Mouse (Mus musculus) frontal cortex, adult 2 months (tissue): ENCODE measurements around the gene Susd3. TPM values are rescaled to one million over a fixed set of nuclear protein-coding genes. Genes with fewer than 3 reads are reported as not detected.
A peak's percentile ranks its signal among the peaks of the same experiment; 100 is the strongest.

Experiments
- DNase-seq, 2 experiments: peaks; one replicate each; pipeline ENCODE4 v3.0.0; 2022; ENCODE audit warnings: low spot score in 1 of 2; ENCODE audit errors: extremely low spot score in 1 of 2
- polyA plus RNA-seq: library from polyadenylated mRNA; depleted of rRNA; stranded (reverse); fragments of >200 nt; gene quantifications from 2 replicates; pipeline ENCODE4 v1.2.3, GENCODE M21; 2012

Gene Susd3
- polyA plus RNA-seq, 1 experiment, result 3.2 TPM

- DNase-seq, result no peak
Measured at GRCm38 (mm10) chr13:49247232-49247739, 1.2 kb downstream of the Susd3 start.

DNA sequence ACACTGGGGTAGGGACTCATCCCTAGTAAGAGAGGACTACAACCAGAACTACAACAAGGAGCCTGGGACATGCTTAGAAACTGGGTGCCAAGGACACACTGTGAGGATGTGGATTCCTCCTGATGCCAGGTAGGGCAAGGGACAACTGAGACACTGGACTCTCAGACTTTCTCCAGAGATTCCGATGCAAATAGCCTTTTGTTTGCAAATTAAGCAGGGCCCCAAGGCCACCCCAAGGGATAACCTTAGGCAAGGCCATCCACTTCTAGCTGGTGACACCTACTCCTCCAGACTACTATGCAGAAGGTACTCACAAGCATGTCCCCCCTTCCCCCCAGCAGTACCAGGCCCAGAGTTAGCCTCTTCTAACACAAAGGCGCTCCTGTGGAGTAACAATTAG is 1.9 kb downstream of the Susd3 start:
- DNase-seq, result no peak

GRCm38 (mm10) chr13:49246011-49246410 is 2.5 kb downstream of the Susd3 start:
- no peak for DNase-seq

DNA sequence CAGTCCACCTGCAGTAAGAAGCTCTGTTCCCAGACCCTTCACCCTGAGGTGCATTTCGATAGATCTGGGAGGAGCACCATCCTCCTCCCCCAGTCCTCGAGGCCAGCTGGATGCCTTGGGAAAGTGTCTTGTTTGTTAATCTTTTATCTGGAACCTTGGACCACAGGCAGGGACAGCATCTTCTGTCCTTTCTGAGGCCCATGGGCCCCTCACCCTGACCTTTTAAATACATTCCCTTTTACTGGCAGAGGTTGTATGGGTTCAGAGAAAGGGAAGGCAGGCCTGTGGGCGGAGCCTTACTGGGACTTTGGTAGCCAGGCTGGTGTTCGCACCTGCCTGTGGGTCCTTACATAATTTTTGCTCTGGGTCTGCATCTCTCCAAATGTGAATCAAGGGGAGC is 3.3 kb downstream of the Susd3 start:
- no peak for DNase-seq

DNA sequence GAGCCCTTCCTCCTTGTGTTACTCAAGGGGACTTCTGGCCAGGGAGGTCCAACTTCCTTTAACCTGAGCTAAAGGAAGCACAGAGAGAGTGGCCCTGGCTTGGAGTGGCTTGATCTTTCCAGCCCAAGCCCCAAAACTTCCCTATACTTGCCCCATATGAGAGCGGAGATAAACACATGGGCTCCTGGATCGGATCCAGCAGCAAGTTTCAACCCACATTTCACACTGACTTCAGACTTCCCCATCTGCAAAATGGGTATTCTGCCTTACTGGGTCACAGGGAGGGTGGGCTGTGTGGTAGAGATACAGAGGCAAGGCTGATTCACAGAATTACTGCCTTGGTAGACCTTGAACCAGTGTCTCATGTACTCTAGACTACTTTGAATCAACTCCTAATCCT is 5.0 kb downstream of the Susd3 start:
- DNase-seq, result no peak

DNA sequence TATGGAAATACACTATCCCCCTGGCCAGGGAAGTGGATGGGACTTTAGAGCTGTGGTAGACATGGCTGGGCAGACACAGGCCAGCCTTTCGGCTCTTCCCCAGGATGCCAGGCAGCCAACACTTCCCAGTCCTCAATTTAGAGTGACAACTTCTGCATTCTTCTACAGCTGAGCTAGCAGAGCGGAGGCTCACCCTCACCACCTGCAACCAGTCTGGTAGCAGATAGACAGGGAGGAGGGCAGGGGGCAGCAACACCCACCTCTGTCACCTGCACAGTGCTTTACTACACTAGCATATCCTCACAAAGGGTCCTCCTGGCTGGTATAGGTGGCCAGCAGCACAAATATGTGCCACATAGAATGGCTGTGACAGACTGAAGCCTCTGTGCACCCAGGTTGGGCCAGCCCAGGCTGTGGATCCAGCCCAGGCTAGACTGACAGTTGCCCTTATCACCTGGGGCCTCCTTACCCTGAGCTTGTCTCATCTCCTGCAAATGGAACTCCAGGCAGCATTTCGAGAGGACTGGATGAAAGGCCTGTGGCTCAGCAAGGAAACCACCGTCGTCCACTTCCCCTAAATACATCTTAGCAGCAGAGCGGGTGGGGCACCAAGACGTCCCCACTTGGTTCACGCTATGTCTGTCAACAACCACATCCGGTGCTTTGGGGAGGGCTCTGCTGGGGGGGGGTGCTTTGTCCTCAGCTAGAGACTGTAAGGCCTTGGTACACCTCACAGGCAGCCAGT is 6.0 kb downstream of the Susd3 start:
- no peak for DNase-seq

- DNase-seq, result no peak
Measured at GRCm38 (mm10) chr13:49238737-49239136, 9.8 kb downstream of the Susd3 start.

GRCm38 (mm10) chr13:49237617-49238016 is 10.9 kb downstream of the Susd3 start:
- no peak for DNase-seq

DNA sequence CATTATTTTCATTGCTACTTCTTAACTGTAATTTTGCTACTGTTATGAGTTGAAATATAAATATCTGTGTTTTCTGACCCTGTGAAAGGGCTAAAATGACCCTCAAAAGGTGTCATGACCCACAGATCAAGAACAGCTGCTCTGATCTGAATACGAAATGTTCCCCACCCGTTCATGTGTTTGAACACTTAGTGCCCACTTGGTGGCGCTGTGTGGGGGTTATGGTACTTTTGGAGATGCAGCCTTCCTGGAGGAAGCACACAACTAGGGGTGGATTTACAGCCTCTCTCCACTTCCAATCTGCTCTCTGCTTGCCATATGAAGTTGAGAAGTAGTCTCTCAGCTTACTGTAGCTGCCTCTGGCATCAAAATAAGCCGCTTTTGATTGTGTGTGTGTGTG is 13.8 kb downstream of the Susd3 start:
- no peak for DNase-seq

DNA sequence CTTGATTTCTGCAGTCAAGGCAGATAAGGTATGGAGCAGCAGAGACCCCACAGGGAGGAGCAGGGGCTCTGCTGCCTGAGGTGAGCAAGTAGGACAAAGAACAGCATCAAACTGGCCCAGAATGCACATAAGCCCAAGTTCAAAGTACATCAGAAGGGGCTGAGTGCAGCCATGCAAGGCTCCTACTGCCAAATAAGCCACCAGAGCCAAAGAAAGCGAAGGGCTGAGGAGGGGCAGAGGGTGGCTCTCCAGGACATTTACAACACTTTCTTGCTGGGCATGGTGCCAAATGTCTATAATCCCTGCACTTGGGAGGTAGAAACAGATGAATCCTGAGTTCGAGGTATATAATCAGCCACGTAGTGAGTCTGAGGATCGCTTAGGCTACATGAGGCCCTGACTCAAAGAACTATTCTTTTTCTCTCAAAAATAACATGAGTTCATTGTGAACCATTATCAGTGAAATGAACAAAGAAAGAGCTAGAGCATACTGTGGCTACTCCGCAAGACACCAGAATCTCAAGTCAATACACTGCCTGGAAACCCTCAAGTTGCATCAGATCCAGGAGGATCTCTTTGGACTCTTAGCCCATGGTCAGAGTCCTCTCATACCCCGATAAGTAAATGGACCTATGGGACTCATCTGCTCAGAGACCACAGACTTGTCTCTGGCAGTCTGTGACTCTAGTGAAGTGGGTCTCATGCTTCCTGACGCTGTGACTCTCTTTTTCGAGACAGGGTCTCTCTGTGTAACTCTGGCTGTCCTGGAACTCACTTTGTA is 14.5 kb downstream of the Susd3 start:
- no peak for DNase-seq

DNA sequence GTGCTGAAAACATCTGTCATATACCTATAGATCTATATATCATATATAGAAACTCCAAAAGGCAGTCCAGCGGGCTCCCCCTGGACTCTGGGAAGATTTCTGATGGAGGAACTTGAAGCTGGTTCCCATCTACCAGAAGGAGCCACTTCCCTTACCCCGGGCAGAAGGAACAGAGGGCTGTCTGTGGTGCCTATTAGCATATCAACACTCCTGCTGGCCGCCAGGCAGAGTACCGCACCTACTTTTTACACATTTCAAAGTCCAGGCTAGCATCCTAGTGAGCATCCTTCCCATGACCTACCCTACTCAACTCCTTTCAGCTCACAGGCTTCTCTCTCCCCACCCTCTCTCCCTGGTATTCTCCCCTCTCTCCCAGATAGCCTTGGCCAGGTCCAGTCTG is 22.9 kb downstream of the Susd3 start:
- no peak for DNase-seq

GRCm38 (mm10) chr13:49225159-49225558 is 23.3 kb downstream of the Susd3 start:
- no peak for DNase-seq

DNA sequence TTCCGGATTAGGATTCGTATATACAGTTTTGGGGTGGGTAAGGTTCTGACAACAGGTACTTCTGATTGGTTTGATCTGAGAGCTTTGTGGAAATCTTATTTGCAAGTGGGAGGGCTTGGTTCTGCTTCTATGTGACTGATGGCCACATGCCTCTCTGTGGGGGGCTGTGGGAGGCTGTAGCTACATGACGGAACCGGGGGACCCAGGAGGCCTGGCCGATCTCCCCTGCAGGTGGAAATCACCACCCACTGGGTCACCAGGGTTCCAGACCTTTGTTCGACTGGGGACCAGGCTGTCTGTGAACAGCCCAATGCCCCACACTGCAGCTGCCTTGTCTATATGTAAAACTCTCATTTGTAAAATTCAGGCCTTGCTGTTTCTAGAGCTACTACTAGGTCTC is 23.8 kb downstream of the Susd3 start:
- DNase-seq, result no peak

DNA sequence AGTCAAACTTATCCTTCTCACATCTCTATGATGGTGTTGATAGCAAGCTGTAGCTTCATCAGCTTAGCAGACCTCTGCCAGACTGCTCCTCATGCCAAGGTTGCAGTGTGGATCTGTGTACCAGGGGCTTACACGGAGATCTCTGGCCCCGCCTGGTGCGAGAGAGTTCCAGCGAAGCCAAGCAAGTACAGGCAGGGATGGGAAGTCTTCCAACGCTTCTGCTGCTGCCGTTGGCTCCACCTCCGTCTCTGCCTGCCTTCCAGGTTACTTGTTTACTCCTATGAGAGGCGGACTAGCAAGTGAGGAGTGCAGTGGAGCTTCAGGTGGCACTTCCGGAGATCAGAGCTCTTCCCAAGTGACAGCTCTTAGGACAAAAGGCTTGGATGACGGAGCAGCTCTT is 24.2 kb downstream of the Susd3 start:
- DNase-seq, result no peak

GRCm38 (mm10) chr13:49220912-49221311 is 27.6 kb downstream of the Susd3 start:
- DNase-seq, result no peak

- DNase-seq, result no peak
Measured at GRCm38 (mm10) chr13:49219367-49219766, 29.1 kb downstream of the Susd3 start.

DNA sequence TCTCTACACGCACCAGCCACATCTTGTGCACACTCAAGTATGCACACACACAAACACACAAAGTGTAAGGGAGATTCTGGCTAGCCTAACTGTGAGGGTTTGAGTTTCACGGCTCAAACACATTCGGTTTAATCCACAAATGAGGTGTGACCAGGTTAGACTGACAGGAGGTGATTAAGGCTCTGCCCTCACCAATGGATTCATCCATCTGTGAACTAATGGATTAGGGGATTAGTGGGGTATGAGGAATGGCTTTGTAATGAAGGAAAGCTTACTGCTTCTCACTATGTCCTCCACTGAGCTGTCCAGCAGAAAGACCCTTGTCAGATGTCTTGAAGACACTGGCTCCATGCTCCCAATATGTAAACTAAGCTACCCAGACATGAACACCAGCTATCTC is 29.9 kb downstream of the Susd3 start:
- DNase-seq, result no peak

GRCm38 (mm10) chr13:49216808-49217561 is 31.5 kb downstream of the Susd3 start:
- DNase-seq, result no peak

DNA sequence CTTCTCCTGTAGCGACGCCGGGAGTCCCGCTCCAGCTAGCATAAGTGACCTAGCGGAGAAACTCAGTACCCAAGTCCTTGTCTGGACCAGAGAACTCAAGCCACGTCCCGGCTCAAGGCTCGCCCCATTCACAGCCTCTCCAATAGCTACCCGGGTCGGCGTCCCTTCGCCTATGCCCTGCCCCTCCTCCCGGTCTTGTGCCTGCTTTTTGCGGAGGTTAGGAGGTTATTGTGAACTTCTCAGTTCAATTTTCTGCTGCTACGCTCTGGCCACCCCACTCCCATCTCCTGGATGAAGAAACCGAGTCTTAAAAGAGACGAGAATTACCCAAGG is 32.3 kb downstream of the Susd3 start:
- DNase-seq, result no peak

GRCm38 (mm10) chr13:49215504-49216219 is 32.8 kb downstream of the Susd3 start, which contains the start of gene Card19:
Card19 (minus strand) TSS chr13:49216037.
- DNase-seq, result peak; percentile 79 to 90

DNA sequence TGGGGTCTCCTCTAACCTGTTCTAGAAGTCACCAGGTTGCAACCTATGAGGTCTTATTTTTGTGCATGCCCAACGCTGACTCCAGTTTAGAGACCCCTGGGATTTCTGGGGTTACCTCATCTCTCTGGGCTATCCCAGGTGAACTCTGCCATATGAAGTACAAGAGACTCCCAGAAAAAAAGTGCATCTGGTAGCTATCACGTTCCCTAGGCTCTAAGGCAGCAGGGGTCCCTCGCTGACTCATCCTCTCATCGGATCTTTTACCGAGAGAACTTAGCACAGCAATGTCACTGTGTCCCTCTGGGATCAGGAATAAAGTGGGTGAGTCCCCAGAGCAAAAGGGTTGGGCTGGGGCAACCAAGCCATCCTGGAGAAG is 33.4 kb downstream of the Susd3 start:
- no peak for DNase-seq
